Mouse (Mus musculus): ENCODE data around the gene Nup133.

- TF ChIP-seq CTCF (IDR thresholded peaks at IDR 0.05; ENCODE audit: control insufficient read depth, insufficient read depth, low read length) (no peak), POLR2A (IDR thresholded peaks at IDR 0.05; ENCODE audit: borderline replicate concordance, control insufficient read depth, low read depth, low read length) (no peak)
Measured at GRCm38 (mm10) chr8:123849352-123849751, 99.7 kb downstream of the Nup133 start.

Measured in bone marrow, adult 2 months (tissue).